Mouse (Mus musculus) common myeloid progenitor, adult 5-6 weeks (primary cell): ENCODE results near the gene Dmbt1. TPM values are rescaled to one million over a fixed set of nuclear protein-coding genes. Genes with fewer than 3 reads are reported as not detected.

Experiments
- ATAC-seq: replicated peaks from 2 replicates; pipeline ENCODE4 v1.8.0; 2016; ENCODE audit warnings: low read depth, mild to moderate bottlenecking, moderate TSS enrichment, inconsistent platforms; ENCODE audit not compliant: poor library complexity, severe bottlenecking
- total RNA-seq: library from RNA; stranded (forward); fragments of 200-1000, 187-1606 nt; gene quantifications from 2 replicates; pipeline ENCODE4 v1.2.3, GENCODE M21; 2017

Dmbt1 gene
- total RNA-seq, 1 experiment from 2014 or later: not detected

- no peak for ATAC-seq
These were observed 135.9 kb downstream of the Dmbt1 start for GRCm38 (mm10) chr7:131167771-131168170.

DNA sequence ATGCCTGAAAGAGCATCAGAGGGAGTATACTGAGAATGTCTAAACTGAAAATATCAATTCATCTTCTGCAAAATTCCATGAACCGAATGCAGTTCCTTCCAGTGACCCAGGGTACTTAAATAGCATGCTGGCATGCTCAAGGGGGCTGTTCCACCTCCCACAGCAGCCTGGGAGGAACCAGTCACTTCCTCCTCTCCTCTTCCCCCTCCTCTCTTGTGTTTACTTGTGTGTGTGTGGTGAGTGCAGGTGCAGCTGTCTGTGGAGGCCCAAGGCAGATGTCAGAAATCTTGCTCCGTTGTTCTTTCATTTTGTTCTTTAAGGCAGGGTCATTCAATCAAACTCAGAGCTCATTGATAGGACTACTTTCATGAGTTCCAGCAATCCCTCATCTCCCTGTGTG lies 137.2 kb downstream of the Dmbt1 start:
- ATAC-seq: no peak

Other genes with a start within 250 kb of the Dmbt1 start
- 10.2 and 16.6 TPM in 2 replicates for gene Plekha1, start 166.3 kb upstream of the Dmbt1 start, total RNA-seq
- not detected in 2 replicates for gene Htra1, start 95.9 kb upstream of the Dmbt1 start, total RNA-seq
- not detected in 2 replicates for gene 4933402N03Rik, start 114.3 kb downstream of the Dmbt1 start, total RNA-seq
- not detected in 2 replicates for gene 5430419D17Rik, start 142.3 kb downstream of the Dmbt1 start, total RNA-seq